Mouse (Mus musculus) heart, postnatal 0 days (tissue): ENCODE measurements around the gene Snx29.

Experiments
- CTCF ChIP-seq: IDR thresholded peaks from 2 replicates; pipeline ENCODE4 v1.5.1; 2016; ENCODE audit warnings: antibody characterized with exemption, control low read depth, low read depth
- EP300 ChIP-seq: IDR thresholded peaks from 2 replicates; pipeline ENCODE4 v1.6.1; 2016; ENCODE audit warnings: antibody characterized with exemption, low read depth

DNA sequence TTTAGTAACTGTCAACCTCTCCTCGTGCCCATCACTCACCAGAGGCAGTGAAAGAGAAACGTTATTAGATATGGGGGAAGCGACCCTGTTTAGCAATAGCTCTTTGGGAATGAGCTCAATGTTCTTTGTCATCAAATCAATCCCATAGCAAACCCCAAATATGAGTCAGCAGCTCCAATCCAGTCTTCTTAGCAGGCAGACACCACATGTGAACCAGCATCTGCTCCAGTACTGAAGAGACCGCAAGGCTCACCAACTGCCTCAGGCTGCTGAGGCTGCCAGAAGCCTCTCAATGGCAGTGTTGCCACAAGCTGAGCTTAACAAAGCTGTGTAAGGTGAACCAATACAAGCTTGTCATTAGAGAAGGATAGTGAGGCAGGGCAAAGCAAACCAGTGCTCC lies 177.4 kb downstream of the Snx29 start:
- no peak for TF ChIP-seq CTCF
- no peak for TF ChIP-seq EP300
